Mouse (Mus musculus): ENCODE measurements around the gene Wdr74. TPM values are rescaled to one million over a fixed set of nuclear protein-coding genes. Genes with fewer than 3 reads are reported as not detected.

The Wdr74 gene
- polyA plus RNA-seq, 1 experiment: 97.0 TPM

DNA sequence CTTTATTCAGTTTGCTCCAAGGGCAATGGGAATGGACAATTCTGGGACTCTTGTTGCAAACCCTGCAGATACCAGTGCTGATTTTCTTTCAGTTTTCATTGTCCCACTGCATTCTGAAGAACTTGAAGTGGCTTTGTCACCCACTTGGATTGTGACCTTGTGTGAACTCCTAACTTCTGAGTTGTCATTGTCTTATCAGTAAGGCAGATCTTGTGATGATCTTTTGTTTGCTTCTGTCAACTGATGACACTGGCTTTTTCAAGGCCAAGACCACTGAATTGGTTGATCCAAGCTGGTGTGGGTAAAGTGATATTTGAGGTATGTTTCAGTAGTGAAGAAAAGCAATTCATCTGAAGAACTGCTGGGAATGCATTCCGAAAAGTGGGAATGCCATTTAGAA, 9.8 kb downstream of the Wdr74 start:
- Histone ChIP-seq H3K9ac (ENCODE audit: low read depth, poor library complexity, severe bottlenecking) (no peak overlapping the region), H3K4me3 (ENCODE audit: low read depth, low read length) (no peak overlapping the region), H3K9me3 (replicated peaks; ENCODE audit: control insufficient read depth, insufficient read depth, low read length, poor library complexity, severe bottlenecking) (no peaks in the 10 kb centered on the region), H3K27ac (ENCODE audit: insufficient read depth, low read length) (no peak overlapping the region), H3K36me3 (ENCODE audit: control insufficient read depth, insufficient read depth, low read length, poor library complexity, severe bottlenecking) (peaks cover 29% of the 10 kb centered on the region), H3K4me1 (ENCODE audit: control insufficient read depth, insufficient read depth, low read length) (no peaks in the 10 kb centered on the region), H3K27me3 (ENCODE audit: control insufficient read depth, insufficient read depth, low read length, poor library complexity, severe bottlenecking) (no peaks in the 10 kb centered on the region)
- no peak for TF ChIP-seq POLR2A (IDR thresholded peaks at IDR 0.05; ENCODE audit: insufficient read depth, low read length)
- TF ChIP-seq EP300 (IDR thresholded peaks at IDR 0.05; ENCODE audit: insufficient read depth, low read depth, low read length): no peak
- TF ChIP-seq CTCF (IDR thresholded peaks at IDR 0.05; ENCODE audit: low read depth, low read length): no peak

- no peak overlapping the region for H3K4me3 ChIP-seq (ENCODE audit: low read depth, low read length)
- no peaks in the 10 kb centered on the region for H3K4me1 ChIP-seq (ENCODE audit: control insufficient read depth, insufficient read depth, low read length)
- no peak for TF ChIP-seq POLR2A (IDR thresholded peaks at IDR 0.05; ENCODE audit: insufficient read depth, low read length)
- no peak for TF ChIP-seq CTCF (IDR thresholded peaks at IDR 0.05; ENCODE audit: low read depth, low read length)
- TF ChIP-seq EP300 (IDR thresholded peaks at IDR 0.05; ENCODE audit: insufficient read depth, low read depth, low read length): no peak
- H3K36me3 ChIP-seq (ENCODE audit: control insufficient read depth, insufficient read depth, low read length, poor library complexity, severe bottlenecking): peaks cover 32% of the 10 kb centered on the region
- no peaks in the 10 kb centered on the region for H3K27me3 ChIP-seq (ENCODE audit: control insufficient read depth, insufficient read depth, low read length, poor library complexity, severe bottlenecking)
- no peak overlapping the region for H3K27ac ChIP-seq (ENCODE audit: insufficient read depth, low read length)
- H3K9ac ChIP-seq (ENCODE audit: low read depth, poor library complexity, severe bottlenecking): no peak overlapping the region
- no peaks in the 10 kb centered on the region for H3K9me3 ChIP-seq (replicated peaks; ENCODE audit: control insufficient read depth, insufficient read depth, low read length, poor library complexity, severe bottlenecking)
These were observed 11.7 kb downstream of the Wdr74 start for GRCm38 (mm10) chr19:8747368-8747767.

- Histone ChIP-seq H3K4me3 (ENCODE audit: low read depth, low read length) (no peak overlapping the region), H3K9me3 (replicated peaks; ENCODE audit: control insufficient read depth, insufficient read depth, low read length, poor library complexity, severe bottlenecking) (no peaks in the 10 kb centered on the region), H3K4me1 (ENCODE audit: control insufficient read depth, insufficient read depth, low read length) (no peaks in the 10 kb centered on the region), H3K9ac (ENCODE audit: low read depth, poor library complexity, severe bottlenecking) (peak overlapping the region; percentile 95), H3K36me3 (ENCODE audit: control insufficient read depth, insufficient read depth, low read length, poor library complexity, severe bottlenecking) (peaks cover 8% of the 10 kb centered on the region), H3K27me3 (ENCODE audit: control insufficient read depth, insufficient read depth, low read length, poor library complexity, severe bottlenecking) (no peaks in the 10 kb centered on the region), H3K27ac (ENCODE audit: insufficient read depth, low read length) (no peak overlapping the region)
- TF ChIP-seq POLR2A (IDR thresholded peaks at IDR 0.05; ENCODE audit: insufficient read depth, low read length) (no peak), CTCF (IDR thresholded peaks at IDR 0.05; ENCODE audit: low read depth, low read length) (no peak), EP300 (IDR thresholded peaks at IDR 0.05; ENCODE audit: insufficient read depth, low read depth, low read length) (no peak)
These were observed 20.0 kb downstream of the Wdr74 start for GRCm38 (mm10) chr19:8755652-8756051.

DNA sequence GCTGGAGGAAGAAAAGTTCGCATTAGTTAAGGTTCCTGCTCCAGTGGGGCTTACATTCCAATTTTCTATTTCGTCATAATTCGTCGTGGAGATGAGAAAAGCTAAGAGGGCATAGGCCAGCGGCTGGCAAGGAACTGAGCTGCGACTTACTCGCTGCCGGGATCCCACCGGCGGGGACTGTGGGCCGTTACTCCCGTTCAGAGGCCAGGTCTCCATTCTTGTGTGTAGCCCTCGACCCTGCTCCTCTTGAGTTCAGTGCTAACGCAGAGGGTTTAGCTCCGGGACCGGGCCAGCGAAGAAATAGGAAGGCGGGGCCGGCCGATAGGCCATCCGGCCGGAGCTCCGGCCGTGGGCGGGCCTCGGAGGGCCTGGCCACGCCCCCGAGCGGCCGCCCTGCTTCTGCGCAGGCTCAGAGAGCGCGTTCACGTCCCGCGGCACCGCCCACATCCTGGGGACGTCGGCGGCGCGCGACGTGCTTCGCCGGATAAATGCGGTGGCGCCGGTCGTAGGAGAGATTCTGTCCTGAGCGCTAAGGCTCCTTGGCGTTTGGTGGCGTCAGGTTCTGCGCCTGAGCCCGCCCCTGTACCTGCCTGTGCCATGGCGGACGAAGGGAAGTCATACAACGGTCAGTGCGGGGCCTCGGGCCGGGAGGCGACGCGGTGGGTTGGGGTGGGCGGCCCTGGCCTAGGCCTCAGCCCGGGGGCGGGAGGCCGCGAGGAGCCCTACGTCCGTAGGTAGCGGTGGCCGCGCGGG, 21.2 kb downstream of the Wdr74 start, which contains the start of gene Nxf1:
TSS of gene Nxf1 (plus strand) at position 439 of the 753 bp plus-strand sequence.
- TF ChIP-seq POLR2A (IDR thresholded peaks at IDR 0.05; ENCODE audit: insufficient read depth, low read length): peak; percentile 83
- no peak for TF ChIP-seq CTCF (IDR thresholded peaks at IDR 0.05; ENCODE audit: low read depth, low read length)
- Histone ChIP-seq H3K9ac (ENCODE audit: low read depth, poor library complexity, severe bottlenecking) (peak within 1 kb of the TSS; percentile 95), H3K27me3 (ENCODE audit: control insufficient read depth, insufficient read depth, low read length, poor library complexity, severe bottlenecking) (no peaks in the 10 kb centered on the region), H3K4me3 (ENCODE audit: low read depth, low read length) (peak within 1 kb of the TSS; percentile 89), H3K27ac (ENCODE audit: insufficient read depth, low read length) (peak within 1 kb of the TSS; percentile 42), H3K9me3 (replicated peaks; ENCODE audit: control insufficient read depth, insufficient read depth, low read length, poor library complexity, severe bottlenecking) (no peaks in the 10 kb centered on the region), H3K4me1 (ENCODE audit: control insufficient read depth, insufficient read depth, low read length) (no peaks in the 10 kb centered on the region), H3K36me3 (ENCODE audit: control insufficient read depth, insufficient read depth, low read length, poor library complexity, severe bottlenecking) (peaks cover 3% of the 10 kb centered on the region)

GRCm38 (mm10) chr19:8757471-8757998, 21.9 kb downstream of the Wdr74 start:
- no peak for TF ChIP-seq POLR2A (IDR thresholded peaks at IDR 0.05; ENCODE audit: insufficient read depth, low read length)
- TF ChIP-seq EP300 (IDR thresholded peaks at IDR 0.05; ENCODE audit: insufficient read depth, low read depth, low read length): no peak
- no peak for TF ChIP-seq CTCF (IDR thresholded peaks at IDR 0.05; ENCODE audit: low read depth, low read length)
- Histone ChIP-seq H3K27me3 (ENCODE audit: control insufficient read depth, insufficient read depth, low read length, poor library complexity, severe bottlenecking) (no peaks in the 10 kb centered on the region), H3K4me1 (ENCODE audit: control insufficient read depth, insufficient read depth, low read length) (no peaks in the 10 kb centered on the region), H3K9ac (ENCODE audit: low read depth, poor library complexity, severe bottlenecking) (peak overlapping the region; percentile 95), H3K36me3 (ENCODE audit: control insufficient read depth, insufficient read depth, low read length, poor library complexity, severe bottlenecking) (peaks cover 9% of the 10 kb centered on the region), H3K9me3 (replicated peaks; ENCODE audit: control insufficient read depth, insufficient read depth, low read length, poor library complexity, severe bottlenecking) (no peaks in the 10 kb centered on the region), H3K27ac (ENCODE audit: insufficient read depth, low read length) (no peak overlapping the region), H3K4me3 (ENCODE audit: low read depth, low read length) (peak overlapping the region; percentile 87)

DNA sequence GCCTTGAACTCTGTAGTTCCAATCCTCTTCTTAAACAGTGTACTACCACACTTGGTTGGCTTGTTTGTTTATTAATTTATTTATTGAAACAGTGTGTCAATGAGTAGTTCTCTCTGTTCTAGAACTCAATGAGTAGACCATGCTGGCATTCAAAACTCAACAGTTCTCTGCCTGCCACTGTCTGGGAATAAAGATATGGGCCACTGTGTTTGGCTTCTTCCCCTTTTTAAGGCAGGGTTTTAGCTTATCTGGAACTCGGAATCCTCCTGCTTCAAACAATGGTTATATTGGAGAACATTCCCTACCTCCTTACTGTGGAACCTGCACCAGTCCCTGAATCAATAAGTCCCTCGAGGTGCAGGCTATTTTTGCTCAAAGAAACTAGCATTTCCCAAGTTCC, 23.3 kb downstream of the Wdr74 start:
- H3K36me3 ChIP-seq (ENCODE audit: control insufficient read depth, insufficient read depth, low read length, poor library complexity, severe bottlenecking): peaks cover 20% of the 10 kb centered on the region

More for the DNA sequence above, 23.3 kb downstream of the Wdr74 start:
- TF ChIP-seq POLR2A (IDR thresholded peaks at IDR 0.05; ENCODE audit: insufficient read depth, low read length) (no peak), EP300 (IDR thresholded peaks at IDR 0.05; ENCODE audit: insufficient read depth, low read depth, low read length) (no peak), CTCF (IDR thresholded peaks at IDR 0.05; ENCODE audit: low read depth, low read length) (no peak)
- Histone ChIP-seq H3K9ac (ENCODE audit: low read depth, poor library complexity, severe bottlenecking) (peak overlapping the region; percentile 95; the same call in 1 of the 2 replicates), H3K9me3 (replicated peaks; ENCODE audit: control insufficient read depth, insufficient read depth, low read length, poor library complexity, severe bottlenecking) (peaks cover 2% of the 10 kb centered on the region; the same call in 1 of the 2 replicates), H3K4me3 (ENCODE audit: low read depth, low read length) (no peak overlapping the region), H3K27me3 (ENCODE audit: control insufficient read depth, insufficient read depth, low read length, poor library complexity, severe bottlenecking) (no peaks in the 10 kb centered on the region), H3K4me1 (ENCODE audit: control insufficient read depth, insufficient read depth, low read length) (no peaks in the 10 kb centered on the region), H3K27ac (ENCODE audit: insufficient read depth, low read length) (no peak overlapping the region)
